Mouse (Mus musculus) small intestine, adult 2 months (tissue): ENCODE results near the gene Smim6.

Source experiments
- CTCF ChIP-seq: fragments of 200-500 bp; IDR thresholded peaks from 2 replicates; pipeline ENCODE4 v1.5.1; 2012; ENCODE audit warnings: low read depth, mild to moderate bottlenecking, control low read depth, inconsistent platforms, low read length, moderate library complexity, mixed read lengths; ENCODE audit not compliant: insufficient replicate concordance, insufficient read length; ENCODE audit errors: extremely low read depth
- POLR2A ChIP-seq: fragments of 200-500 bp; IDR thresholded peaks from 2 replicates; pipeline ENCODE4 v1.6.1; 2012; ENCODE audit warnings: low read depth, mild to moderate bottlenecking, control low read depth, inconsistent platforms, low read length, moderate library complexity

DNA sequence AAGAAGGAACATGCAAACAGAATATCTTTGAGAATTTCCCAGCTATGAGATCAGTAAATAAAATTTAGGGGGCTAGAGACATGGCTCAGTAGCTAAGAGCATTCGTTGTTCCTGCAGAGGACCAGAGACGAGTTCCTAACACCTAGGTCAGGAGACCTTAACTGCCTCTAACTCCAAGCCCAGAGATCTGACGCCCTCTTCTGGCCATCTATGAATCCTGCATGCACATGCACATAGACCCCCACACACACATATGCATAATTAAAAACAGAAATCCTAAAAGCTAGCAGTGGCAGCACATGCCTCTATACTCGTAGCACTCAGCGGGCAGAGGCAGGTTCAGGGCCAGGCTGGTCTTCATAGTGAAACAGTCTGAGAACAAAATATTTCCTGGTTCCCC is 35.4 kb upstream of the Smim6 start:
- TF ChIP-seq CTCF (peak; percentile 42; the same call in 1 of the 2 replicates), POLR2A (no peak)
